Mouse (Mus musculus) erythroblast, embryonic 14.5 days (primary cell): ENCODE data around the gene Cox18.

Source experiments
- GATA1 ChIP-seq: IDR thresholded peaks from 2 replicates; pipeline ENCODE4 v1.6.1; 2012; ENCODE audit warnings: low read length, inconsistent platforms, mixed read lengths
- TAL1 ChIP-seq: IDR thresholded peaks from 3 replicates; pipeline ENCODE4 v1.6.1; 2012; ENCODE audit warnings: low read length, inconsistent platforms, mixed read lengths

GRCm38 (mm10) chr5:90246987-90247386, 23.2 kb upstream of the Cox18 start:
- TF ChIP-seq GATA1 (no peak), TAL1 (no peak)
